Mouse (Mus musculus) heart, postnatal 10 days (tissue): ENCODE measurements around the gene Smarce1. TPM values are rescaled to one million over a fixed set of nuclear protein-coding genes. Genes with fewer than 3 reads are reported as not detected.
"Not testable (repeated sequence)": the region's sequence is repeated elsewhere in the genome, so short reads cannot be mapped to it uniquely, and the experiment has no call there.

Experiments
- DNase-seq, 2 experiments: peaks; one replicate each; pipeline ENCODE4 v3.0.0; 2021
- intact Hi-C: fragments of 180-260 bp; cut with DNase I; formaldehyde crosslinking; loops from one replicate; pipeline ENCODE4 v1.15.1; 2025
- total RNA-seq, 2 experiments: library from RNA; stranded (reverse); gene quantifications; 2 replicates each; pipeline ENCODE4 v1.2.3; 2021

Gene Smarce1
- 10 to 100 TPM; 68.3 to 76.9 TPM for total RNA-seq

- peak; percentile 88 for DNase-seq
- intact Hi-C loops, result no loop called here
Observed at GRCm38 (mm10) chr11:99230261-99231048, at the start of gene Smarce1. Gene Smarce1, minus strand, starts transcription at chr11:99231017.

- no peak for DNase-seq
- intact Hi-C loops, result no loop called here
Observed at GRCm38 (mm10) chr11:99279986-99280385, 49.2 kb upstream of the Smarce1 start.

- intact Hi-C loops, result no loop called here
- DNase-seq, result no peak
Observed at GRCm38 (mm10) chr11:99276786-99277185, 46.0 kb upstream of the Smarce1 start.

GRCm38 (mm10) chr11:99275624-99276023 lies 44.8 kb upstream of the Smarce1 start:
- intact Hi-C loops, result no loop called here
- no peak for DNase-seq

GRCm38 (mm10) chr11:99272721-99273120 lies 41.9 kb upstream of the Smarce1 start:
- intact Hi-C loops, result no loop called here
- no peak for DNase-seq

GRCm38 (mm10) chr11:99269192-99269591 lies 38.4 kb upstream of the Smarce1 start:
- intact Hi-C loops, result no loop called here
- no peak for DNase-seq

- intact Hi-C loops, result no loop called here
- peak; percentile 13 to 21 for DNase-seq
Observed at GRCm38 (mm10) chr11:99265796-99266195, 35.0 kb upstream of the Smarce1 start.

- intact Hi-C loops, result no loop called here
- DNase-seq, result peak; percentile 42 to 45
Observed at GRCm38 (mm10) chr11:99265220-99265619, 34.4 kb upstream of the Smarce1 start.

GRCm38 (mm10) chr11:99256213-99256612 lies 25.4 kb upstream of the Smarce1 start:
- intact Hi-C loops, result no loop called here
- no peak for DNase-seq

- intact Hi-C loops, result no loop called here
- no peak for DNase-seq
Observed at GRCm38 (mm10) chr11:99255316-99255715, 24.5 kb upstream of the Smarce1 start.

- intact Hi-C loops, result no loop called here
- no peak for DNase-seq
Observed at GRCm38 (mm10) chr11:99253893-99254292, 23.1 kb upstream of the Smarce1 start.

GRCm38 (mm10) chr11:99252671-99253070 lies 21.9 kb upstream of the Smarce1 start:
- intact Hi-C loops, result no loop called here
- DNase-seq, result no peak

GRCm38 (mm10) chr11:99250666-99251065 lies 19.8 kb upstream of the Smarce1 start:
- intact Hi-C loops, result no loop called here

GRCm38 (mm10) chr11:99250241-99250640 lies 19.4 kb upstream of the Smarce1 start:
- no peak for DNase-seq
- intact Hi-C loops, result no loop called here

More at GRCm38 (mm10) chr11:99250666-99251065, 19.8 kb upstream of the Smarce1 start:
- DNase-seq, result no peak

GRCm38 (mm10) chr11:99249115-99249514 lies 18.3 kb upstream of the Smarce1 start:
- DNase-seq, result peak in 1 of 2 experiments; percentile 25
- intact Hi-C loops, result loop anchor here (2.0 kb wide), 1 partner anchor 44 kb away; no protein-coding TSS in a partner anchor

GRCm38 (mm10) chr11:99247916-99248315 lies 17.1 kb upstream of the Smarce1 start:
- intact Hi-C loops, result loop anchor here (2.0 kb wide), 1 partner anchor 45 kb away; no protein-coding TSS in a partner anchor
- DNase-seq, result no peak

- DNase-seq, intact Hi-C loops: not testable (repeated sequence)
Observed at GRCm38 (mm10) chr11:99244519-99244918, 13.7 kb upstream of the Smarce1 start.

GRCm38 (mm10) chr11:99243820-99244374 lies 13.1 kb upstream of the Smarce1 start, which contains the start of gene Krt222:
Gene Krt222, minus strand, starts transcription at chr11:99244085.
- intact Hi-C loops, result loop anchor here (1.0 kb wide), 1 partner anchor 37 kb away; no protein-coding TSS in a partner anchor

GRCm38 (mm10) chr11:99243200-99243819 lies 12.5 kb upstream of the Smarce1 start:
- DNase-seq, result no peak
- intact Hi-C loops, result loop anchor here (1.0 kb wide), 1 partner anchor 36 kb away; no protein-coding TSS in a partner anchor

More at GRCm38 (mm10) chr11:99243820-99244374, 13.1 kb upstream of the Smarce1 start, which contains the start of gene Krt222:
- peak; percentile 48 to 61 for DNase-seq

- intact Hi-C loops, result no loop called here
Observed at GRCm38 (mm10) chr11:99242056-99242455, 11.2 kb upstream of the Smarce1 start.

GRCm38 (mm10) chr11:99238468-99238867 lies 7.7 kb upstream of the Smarce1 start:
- intact Hi-C loops, result no loop called here
- no peak for DNase-seq

More at GRCm38 (mm10) chr11:99242056-99242455, 11.2 kb upstream of the Smarce1 start:
- DNase-seq, result no peak
